Mouse (Mus musculus): ENCODE measurements at regions not wholly inside any gene's neighbourhood (a gene's known extent, or its start where the extent isn't known, plus 50 kb on each side); places are given as distances from the start of the nearest gene placed in this dataset.

DNA sequence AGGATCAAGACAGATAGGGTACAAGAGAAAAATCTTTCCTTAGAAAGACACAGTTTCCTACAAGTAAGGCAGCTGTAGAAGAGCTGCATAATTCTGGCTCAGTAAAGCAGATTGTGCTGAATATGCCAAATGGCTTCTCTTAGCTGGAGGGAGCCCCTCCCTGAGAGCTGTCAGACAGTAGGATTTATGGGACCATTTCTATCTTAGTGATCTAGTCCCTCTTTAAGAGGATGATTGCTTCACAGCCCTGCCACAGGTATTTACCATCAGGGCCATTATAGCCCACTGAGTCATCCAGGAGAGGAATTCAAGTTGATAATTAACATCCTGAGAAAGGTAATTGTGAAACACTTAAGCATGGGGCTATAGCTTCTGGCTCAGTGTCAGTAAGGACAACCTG lies 101.5 kb upstream of the Cypt1 start:
- DNase-seq (ENCODE audit: low spot score) = no peak

DNA sequence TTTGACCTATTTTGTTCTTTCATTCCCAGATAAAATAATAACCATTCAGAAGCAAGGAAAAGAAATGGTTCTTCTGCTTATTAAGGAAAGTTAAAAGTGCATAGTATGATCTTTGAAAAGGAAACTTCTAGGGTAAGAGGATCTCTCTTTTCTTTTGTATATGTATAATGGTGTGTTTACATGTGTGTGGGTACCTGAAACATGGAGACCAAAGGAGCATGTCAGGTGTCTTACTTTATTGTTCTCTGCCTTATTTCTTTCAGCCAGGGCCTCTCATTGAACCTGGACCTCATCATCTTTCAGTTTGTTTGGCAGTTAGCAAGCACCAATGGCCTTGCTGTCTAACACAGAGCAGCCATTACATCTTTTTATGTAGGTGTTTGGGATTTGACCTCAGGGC lies 101.0 kb upstream of the Cypt1 start:
- no peak for DNase-seq (ENCODE audit: low spot score)

DNA sequence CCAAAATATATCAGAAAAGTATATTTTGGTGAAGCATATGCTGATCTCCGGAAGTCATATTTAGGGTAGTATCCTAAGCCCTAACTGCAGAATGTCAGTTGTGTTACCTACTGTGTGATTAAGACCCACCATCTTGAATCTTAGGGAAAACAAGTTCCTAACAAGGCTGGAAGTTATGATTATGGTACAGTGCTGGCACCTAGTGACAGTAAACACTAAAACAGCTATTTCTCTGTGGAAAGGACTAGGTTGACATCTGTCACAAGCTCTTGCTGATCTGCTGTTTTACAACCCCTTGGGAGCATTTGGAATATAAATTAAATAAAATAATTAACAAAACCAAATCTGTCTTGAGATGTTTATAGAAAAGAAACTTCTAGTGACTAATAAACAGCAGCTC lies 84.6 kb upstream of the Cypt1 start:
- no peak for DNase-seq (ENCODE audit: low spot score)

DNA sequence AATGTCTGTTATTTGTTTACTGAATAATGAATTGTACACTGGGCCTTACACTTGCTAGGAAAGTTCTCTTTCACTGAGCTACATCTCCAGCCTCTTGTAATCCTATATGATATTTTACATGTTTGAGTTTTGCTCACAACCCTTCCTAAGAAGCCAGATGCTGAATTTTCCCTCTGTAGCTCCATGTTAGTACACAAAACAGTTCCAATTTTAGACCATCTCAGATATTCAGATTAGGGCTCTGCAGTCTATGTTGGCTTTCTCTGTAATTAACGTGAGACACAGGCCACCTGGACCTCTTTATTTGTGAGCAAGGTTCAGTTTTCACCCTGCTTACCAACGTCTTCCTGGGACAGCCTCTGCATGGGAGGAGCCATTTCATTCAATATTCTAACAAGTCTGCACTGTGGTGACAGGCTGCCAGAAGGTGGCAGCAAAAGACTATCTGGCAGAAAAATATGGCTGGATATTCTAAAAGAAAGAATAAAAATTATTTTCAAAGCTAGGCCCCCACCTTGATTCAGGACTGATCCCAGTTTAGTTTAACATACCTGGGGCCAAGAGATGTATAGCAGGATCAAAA lies 72.1 kb upstream of the Cypt1 start:
- DNase-seq (ENCODE audit: low spot score) = peak; percentile 22
